Mouse (Mus musculus) bone marrow, adult 2 months (tissue): ENCODE results near the gene Adgrg7. TPM values are rescaled to one million over a fixed set of nuclear protein-coding genes. Genes with fewer than 3 reads are reported as not detected.
A peak's percentile ranks its signal among the peaks of the same experiment; 100 is the strongest.

Source experiments
- H3K27ac ChIP-seq: fragments of 200-500 bp; 2 replicates; pipeline ENCODE4 v1.5.1; 2012; ENCODE audit warnings: low read depth, mild to moderate bottlenecking, control low read depth, inconsistent platforms, low read length; ENCODE audit not compliant: control insufficient read depth, poor library complexity, insufficient read depth
- H3K4me1 ChIP-seq: fragments of 200-500 bp; 2 replicates; pipeline ENCODE4 v1.6.1; 2011; ENCODE audit warnings: low read length; ENCODE audit not compliant: control insufficient read depth, insufficient read depth
- H3K4me3 ChIP-seq: fragments of 200-500 bp; replicated peaks from 2 replicates; pipeline ENCODE3; 2011; ENCODE audit warnings: mild to moderate bottlenecking, low read depth, low read length, control low read depth; ENCODE audit not compliant: control insufficient read depth
- CTCF ChIP-seq: fragments of 200-500 bp; IDR thresholded peaks from 2 replicates; pipeline ENCODE4 v1.5.1; 2011; ENCODE audit warnings: low read length, control low read depth; ENCODE audit not compliant: control insufficient read depth, insufficient read depth
- POLR2A ChIP-seq: fragments of 200-500 bp; IDR thresholded peaks from 2 replicates; pipeline ENCODE4 v1.6.1; 2011; ENCODE audit warnings: low read depth, mild to moderate bottlenecking, control low read depth, low read length, borderline replicate concordance; ENCODE audit not compliant: control insufficient read depth
- WGBS: fragments of 180-500 bp; shearing (Covaris S2); methylation state at CpG from one replicate; pipeline ENCODE4 v1.1.7; 2018; 5-methylcytosine and 5-hydroxymethylcytosine counted together
- polyA plus RNA-seq: library from polyadenylated mRNA; stranded (reverse); fragments of >200 nt; gene quantifications from 2 replicates; pipeline ENCODE4 v1.2.4, GENCODE M21; 2011; ENCODE audit warnings: low replicate concordance; ENCODE audit not compliant: missing spikeins, insufficient read depth, insufficient read length

The Adgrg7 gene
- polyA plus RNA-seq, 1 experiment = 0.55 TPM

DNA sequence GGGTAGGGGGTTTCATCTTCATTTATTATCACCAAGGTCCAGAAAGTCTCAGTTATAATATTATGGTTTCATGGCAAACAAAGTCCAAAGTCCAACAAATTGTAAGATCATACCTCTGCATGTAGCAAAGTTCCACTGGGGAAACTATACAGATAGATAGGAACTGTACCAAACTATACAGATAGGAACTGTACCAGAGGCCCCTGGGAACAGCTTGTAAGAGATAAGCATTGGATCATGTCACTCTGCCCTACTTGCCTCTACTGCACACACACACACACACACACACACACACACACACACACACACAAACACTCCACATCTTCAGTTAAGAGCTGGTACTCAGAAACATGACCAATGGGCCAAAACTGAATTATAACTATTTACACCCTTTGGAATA, 76.6 kb downstream of the Adgrg7 start:
- no peak overlapping the region for H3K27ac ChIP-seq
- H3K4me3 ChIP-seq = no peak overlapping the region
- no peaks in the 10 kb centered on the region; the same call in 1 of the 2 replicates for H3K4me1 ChIP-seq
- TF ChIP-seq POLR2A = no peak
- no peak for TF ChIP-seq CTCF

DNA sequence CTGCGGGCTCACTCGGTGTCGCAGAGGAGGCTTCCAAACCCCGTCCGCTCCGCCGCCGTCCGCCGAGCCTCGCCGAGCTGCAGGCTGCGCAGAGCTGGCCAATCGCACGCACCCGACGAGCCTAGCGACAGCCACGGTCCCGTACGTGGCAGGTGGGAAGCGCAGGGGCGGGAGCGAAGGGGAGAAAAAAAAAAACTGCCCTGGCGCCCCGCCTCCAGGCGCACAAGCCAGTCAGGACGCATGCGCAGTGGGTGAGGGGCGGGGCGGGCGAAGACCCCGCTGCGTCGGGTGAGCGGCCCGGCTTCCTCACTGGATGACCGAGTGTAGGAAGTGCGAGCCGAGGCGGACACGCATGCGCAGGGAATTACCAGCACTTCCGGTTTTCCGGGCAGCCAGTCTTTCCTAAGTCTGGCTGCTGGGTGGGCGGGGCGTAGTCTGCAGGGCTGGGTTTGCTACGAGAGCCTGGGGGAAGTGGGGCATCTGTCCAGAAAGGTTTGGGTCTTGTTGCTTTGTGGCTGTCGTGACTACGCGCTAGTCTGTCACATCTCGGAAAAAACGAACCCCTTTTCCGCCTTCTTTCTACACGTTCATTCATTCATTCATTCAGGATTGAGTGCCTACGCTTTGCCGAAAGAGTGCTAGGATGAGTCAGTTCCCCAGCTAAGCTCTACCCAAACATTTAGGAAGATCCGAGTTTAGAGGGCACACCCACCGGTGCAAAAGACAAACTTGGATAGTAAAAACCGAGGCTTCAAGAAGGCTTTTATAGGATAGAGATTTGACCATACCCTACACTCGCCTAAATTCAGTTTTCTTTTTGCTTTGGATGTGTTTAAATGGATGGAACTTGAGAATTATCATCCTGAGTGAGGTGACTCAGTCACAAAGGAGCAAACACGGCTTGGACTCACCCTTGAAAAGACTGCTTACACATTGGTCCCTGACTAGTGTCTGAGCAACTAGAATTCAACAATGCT, 78.1 kb downstream of the Adgrg7 start, which contains the start of gene Tfg:
TSS of gene Tfg (minus strand) at position 227 of the 977 bp plus-strand sequence.
- H3K4me1 ChIP-seq = no peaks in the 10 kb centered on the region; the same call in 1 of the 2 replicates
- TF ChIP-seq CTCF (no peak), POLR2A (peak; percentile 41; the same call in 1 of the 2 replicates)
- H3K4me3 ChIP-seq = peak within 1 kb of the TSS; percentile 95
- under 1% methylated on average over 62 of the region's 62 CpGs for WGBS
- peak within 1 kb of the TSS; percentile 91 for H3K27ac ChIP-seq

DNA sequence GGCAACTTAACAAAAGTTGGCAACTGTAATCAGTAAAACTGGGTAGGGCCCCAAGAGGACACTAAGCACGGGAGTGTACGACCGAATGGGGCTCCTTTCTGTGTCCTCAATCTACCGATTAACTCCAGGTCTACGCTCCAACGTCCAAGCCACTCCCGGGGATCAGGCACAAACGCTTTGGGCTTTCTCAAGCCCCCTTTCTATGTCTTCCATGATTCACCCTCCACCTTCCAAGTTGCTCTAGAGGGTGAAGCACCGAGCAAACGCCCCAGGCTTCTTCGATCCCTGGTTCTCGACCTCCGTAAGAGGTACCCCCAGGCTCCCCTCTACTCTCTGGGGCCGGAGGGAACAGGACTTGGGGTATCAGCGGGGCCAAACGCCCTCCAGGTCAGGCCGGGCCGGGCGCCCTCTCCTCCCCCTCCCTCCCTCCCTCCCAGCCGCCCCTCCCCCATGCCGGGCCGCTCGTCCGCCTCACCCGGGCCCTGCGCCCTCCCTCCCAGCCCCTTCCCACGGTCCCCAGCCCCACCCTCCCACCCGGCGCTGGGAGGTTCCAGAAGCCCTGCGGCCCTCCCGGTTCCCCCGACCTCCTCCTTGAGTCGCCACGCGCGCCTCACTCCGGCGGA, 79.0 kb downstream of the Adgrg7 start:
- no peak for TF ChIP-seq CTCF
- no peak for TF ChIP-seq POLR2A
- H3K4me3 ChIP-seq = peak overlapping the region; percentile 95
- 3% methylated on average over 30 of the region's 38 CpGs for WGBS
- peak overlapping the region; percentile 91 for H3K27ac ChIP-seq
- no peaks in the 10 kb centered on the region; the same call in 1 of the 2 replicates for H3K4me1 ChIP-seq

DNA sequence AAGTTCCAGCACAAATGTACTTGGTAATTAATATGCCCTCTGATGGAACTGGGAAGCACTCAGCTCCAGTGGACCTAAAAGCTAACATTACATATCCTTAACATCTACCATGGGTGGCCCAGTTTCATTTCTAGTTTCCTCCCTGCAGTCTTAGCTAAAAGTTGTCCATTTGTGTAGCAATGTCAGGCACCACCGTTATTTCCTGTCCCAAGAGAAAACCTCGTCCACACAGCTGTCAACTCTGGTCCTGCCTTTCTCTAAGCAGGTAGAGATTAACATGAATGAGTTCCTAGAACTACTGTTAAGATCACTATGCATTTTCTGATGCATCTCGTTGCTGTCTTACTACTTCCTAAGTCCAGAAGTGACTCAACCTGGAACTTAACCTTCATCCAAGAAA, 80.0 kb downstream of the Adgrg7 start:
- 12% methylated on average over 3 of the region's 3 CpGs for WGBS
- Histone ChIP-seq H3K4me1 (no peaks in the 10 kb centered on the region; the same call in 1 of the 2 replicates), H3K27ac (no peak overlapping the region), H3K4me3 (no peak overlapping the region)
- TF ChIP-seq POLR2A (no peak), CTCF (no peak)

DNA sequence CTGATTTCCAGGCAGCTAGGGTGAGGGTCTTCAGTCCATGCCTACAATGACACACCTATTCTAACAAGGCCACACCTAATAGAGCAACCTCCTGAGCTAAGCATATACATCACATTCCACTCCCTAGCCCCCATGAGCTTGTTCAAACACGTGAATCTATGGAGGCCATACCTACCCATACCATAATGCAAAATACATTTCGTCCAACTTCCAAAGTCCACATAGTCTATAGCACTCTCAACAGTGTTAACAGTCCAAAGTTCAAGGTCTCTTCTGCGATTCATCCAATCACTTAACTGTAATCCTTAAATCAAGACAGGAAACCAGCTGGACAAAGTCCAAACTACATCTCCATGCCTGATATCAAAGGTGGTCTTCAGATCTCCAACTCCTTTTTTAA, 85.6 kb downstream of the Adgrg7 start:
- 79% methylated on average over 3 of the region's 3 CpGs for WGBS
- no peak overlapping the region for H3K4me3 ChIP-seq
- no peak for TF ChIP-seq CTCF
- no peak for TF ChIP-seq POLR2A
- no peak overlapping the region for H3K27ac ChIP-seq
- no peaks in the 10 kb centered on the region; the same call in 1 of the 2 replicates for H3K4me1 ChIP-seq

DNA sequence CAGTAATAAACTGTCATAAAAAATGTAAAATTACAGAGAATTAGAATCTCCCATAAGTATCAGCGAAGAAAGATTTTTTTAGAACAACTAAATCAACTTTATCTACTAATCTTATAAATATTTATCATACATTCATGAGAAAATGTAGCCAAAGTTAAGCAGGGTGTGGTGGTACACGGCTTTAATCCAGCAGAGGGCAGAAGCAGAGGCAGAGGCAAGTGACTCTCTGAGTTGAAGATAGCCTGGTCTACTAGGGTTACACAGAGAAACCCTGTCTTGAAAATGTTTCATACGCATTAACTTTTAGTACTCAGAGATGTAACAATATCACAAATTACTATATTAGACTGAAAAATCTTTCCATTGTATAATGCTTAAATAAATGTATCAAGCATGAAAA, 89.9 kb downstream of the Adgrg7 start:
- TF ChIP-seq CTCF (no peak), POLR2A (no peak)
- no peaks in the 10 kb centered on the region for H3K4me1 ChIP-seq
- 79% methylated on average over 3 of the region's 3 CpGs for WGBS
- H3K4me3 ChIP-seq = no peak overlapping the region
- no peak overlapping the region for H3K27ac ChIP-seq

- 86% methylated on average over 3 of the region's 3 CpGs for WGBS
- no peak overlapping the region for H3K4me3 ChIP-seq
- no peak overlapping the region for H3K27ac ChIP-seq
- H3K4me1 ChIP-seq = no peaks in the 10 kb centered on the region
- TF ChIP-seq CTCF = no peak
- no peak for TF ChIP-seq POLR2A
Observed at GRCm38 (mm10) chr16:56700898-56701297, 94.8 kb downstream of the Adgrg7 start.

- no peak for TF ChIP-seq CTCF
- TF ChIP-seq POLR2A = no peak
- no peak overlapping the region for H3K27ac ChIP-seq
- no peak overlapping the region for H3K4me3 ChIP-seq
- no peaks in the 10 kb centered on the region for H3K4me1 ChIP-seq
- 78% methylated on average over 2 of the region's 2 CpGs for WGBS
Observed at GRCm38 (mm10) chr16:56696448-56696847, 99.2 kb downstream of the Adgrg7 start.
